In genomic region chr15:97862881-97863493, GRCm38 (mm10) we compare ENCODE assay signal across 15 mouse cellular contexts. TPM values are rescaled to one million over a fixed set of nuclear protein-coding genes. Genes with fewer than 3 reads are reported as not detected.
A peak's percentile ranks its signal among the peaks of the same experiment; 100 is the strongest.
DNase-seq lines count a peak whose midpoint lies in the region; ATAC-seq and TF ChIP-seq lines count a peak whose summit lies in the region.
"Had no signal": no experiment of that assay in that cellular context is flagged by ENCODE, and none has a peak within 500 bp of the region (broad histone marks: within the 10 kb centered on the region; RNA-seq: fewer than 3 reads in every experiment).

No protein-coding gene starts in this region.

- whole genome bisulfite sequencing in heart, embryonic 10.5 days: 25% methylated on average over 14 of the region's 14 CpGs
- WGBS in lung, postnatal 0 days: 39% methylated on average over 14 of the region's 14 CpGs
- WGBS in midbrain, embryonic 12.5 days: 24% methylated on average over 14 of the region's 14 CpGs

- 0 out of 2 replicates have a peak, but pooled peaks cover 6% of the 10 kb centered on the region for H3K9me3 ChIP-seq in heart, embryonic 10.5 days
- H3K9me3 ChIP-seq in lung, postnatal 0 days (ENCODE audit: low read length): no peaks in the 10 kb centered on the region
- H3K9me3 ChIP-seq in midbrain, embryonic 12.5 days: no peaks in the 10 kb centered on the region

- H3K4me2 ChIP-seq in lung, postnatal 0 days (replicated peaks; ENCODE audit: low read depth, low read length): no peak overlapping the region
- H3K4me2 ChIP-seq in midbrain, embryonic 12.5 days (replicated peaks): no peak overlapping the region
- H3K4me2 ChIP-seq: hindbrain, embryonic 13.5 days; lung, embryonic 14.5 days had no signal

- H3K9ac ChIP-seq in lung, postnatal 0 days (replicated peaks; ENCODE audit: low read depth): no peak overlapping the region
- H3K9ac ChIP-seq in midbrain, embryonic 12.5 days (replicated peaks): no peak overlapping the region
- H3K9ac ChIP-seq: hindbrain, embryonic 13.5 days; lung, embryonic 14.5 days had no signal

- peaks cover 29% of the 10 kb centered on the region for H3K4me1 ChIP-seq in heart, embryonic 10.5 days
- peaks cover 4% of the 10 kb centered on the region for H3K4me1 ChIP-seq in lung, postnatal 0 days (ENCODE audit: insufficient read depth, low read depth, low read length)
- peaks cover 11% of the 10 kb centered on the region; the same call in 1 of the 2 replicates for H3K4me1 ChIP-seq in midbrain, embryonic 12.5 days
- H3K4me1 ChIP-seq: hindbrain, embryonic 13.5 days had no signal

- peaks cover 40% of the 10 kb centered on the region for H3K27me3 ChIP-seq in heart, embryonic 10.5 days (ENCODE audit: insufficient read depth, poor library complexity, severe bottlenecking)
- H3K27me3 ChIP-seq in lung, postnatal 0 days (replicated peaks; ENCODE audit: insufficient read depth, low read length): no peaks in the 10 kb centered on the region
- no peaks in the 10 kb centered on the region for H3K27me3 ChIP-seq in midbrain, embryonic 12.5 days
- H3K27me3 ChIP-seq: hindbrain, embryonic 13.5 days had no signal

- TF ChIP-seq CTCF in lung, postnatal 0 days (IDR thresholded peaks at IDR 0.05): no peak

- peaks cover 4% of the 10 kb centered on the region; the same call in 1 of the 2 replicates for H3K36me3 ChIP-seq in heart, embryonic 10.5 days
- no peaks in the 10 kb centered on the region for H3K36me3 ChIP-seq in lung, postnatal 0 days (ENCODE audit: insufficient read depth, low read length)
- H3K36me3 ChIP-seq in midbrain, embryonic 12.5 days: no peaks in the 10 kb centered on the region
- H3K36me3 ChIP-seq: hindbrain, embryonic 13.5 days had no signal

- ATAC-seq in lung, postnatal 0 days: 0 out of 2 replicates have a peak, but pooled peaks have one; percentile 11
- no peak for ATAC-seq in midbrain, embryonic 12.5 days (ENCODE audit: low FRiP score, low read depth)

- peak overlapping the region; percentile 59; the same call in 1 of the 2 replicates for H3K27ac ChIP-seq in heart, embryonic 10.5 days
- no peak overlapping the region for H3K27ac ChIP-seq in lung, postnatal 0 days (ENCODE audit: low read length)
- H3K27ac ChIP-seq in midbrain, embryonic 12.5 days (replicated peaks): peak overlapping the region; percentile 46; the same call in 1 of the 2 replicates
- H3K27ac ChIP-seq: hindbrain, embryonic 13.5 days had no signal

- H3K4me3 ChIP-seq in heart, embryonic 10.5 days: 0 out of 2 replicates have a peak overlapping the region, but pooled peaks have one; percentile 22
- H3K4me3 ChIP-seq in lung, postnatal 0 days (ENCODE audit: low read depth, low read length): no peak overlapping the region
- no peak overlapping the region for H3K4me3 ChIP-seq in midbrain, embryonic 12.5 days
- H3K4me3 ChIP-seq: hindbrain, embryonic 13.5 days; myocyte had no signal

- no peak for DNase-seq in heart, embryonic 10.5 days (ENCODE audit: low spot score)
- DNase-seq in heart, postnatal 4 days: no peak
- DNase-seq in lung, postnatal 0 days (ENCODE audit: low spot score): no peak
- no peak for DNase-seq in lung, adult 18-20 months
- DNase-seq in yolk sac, embryonic 10.5 days (ENCODE audit: low spot score): peak; percentile 68
- DNase-seq in cerebellum, adult 18-20 months: no peak
- DNase-seq: adrenal gland, adult 2 months; cerebellum, adult 11-12 months; kidney, adult 18-20 months; kidney, postnatal 14 days; thymus, postnatal 14 days had no signal

- no peak for TF ChIP-seq EP300 in lung, postnatal 0 days (IDR thresholded peaks at IDR 0.05)

RNA-seq across cellular contexts. Expression of gene Hdac7, which starts 18.7 kb away (rescaled TPM):
- 23.4 and 26.7 TPM in 2 replicates for polyA plus RNA-seq in heart, embryonic 10.5 days (2016; fragmentation: Nextera tagmentation; extraction: Ambion mirVana)
- total RNA-seq in heart, postnatal 4 days (2021): 10 to 100 TPM; 51.6 to 52.0 TPM
- polyA plus RNA-seq in lung, postnatal 0 days (2015; fragmentation: Nextera tagmentation; extraction: Ambion mirVana): 43.2 and 52.1 TPM in 2 replicates
- 24.8 and 29.9 TPM in 2 replicates for polyA plus RNA-seq in midbrain, embryonic 12.5 days (2016; fragmentation: Nextera tagmentation; extraction: Ambion mirVana)

RNA-seq across cellular contexts. Expression of gene Vdr, which starts 47.4 kb away (rescaled TPM):
- polyA plus RNA-seq in heart, embryonic 10.5 days (2016; fragmentation: Nextera tagmentation; extraction: Ambion mirVana): 0.75 and 0.77 TPM in 2 replicates
- 1 to 10 TPM; 2.8 to 3.0 TPM for total RNA-seq in heart, postnatal 4 days (2021)
- polyA plus RNA-seq in lung, postnatal 0 days (2015; fragmentation: Nextera tagmentation; extraction: Ambion mirVana): 2.6 TPM in 2 replicates
- polyA plus RNA-seq in midbrain, embryonic 12.5 days (2016; fragmentation: Nextera tagmentation; extraction: Ambion mirVana): 0.24 TPM in 1 of 2 replicates, not detected in the other
